Comparison of ENCODE assay signal across 19 mouse cellular contexts in the genomic region with DNA sequence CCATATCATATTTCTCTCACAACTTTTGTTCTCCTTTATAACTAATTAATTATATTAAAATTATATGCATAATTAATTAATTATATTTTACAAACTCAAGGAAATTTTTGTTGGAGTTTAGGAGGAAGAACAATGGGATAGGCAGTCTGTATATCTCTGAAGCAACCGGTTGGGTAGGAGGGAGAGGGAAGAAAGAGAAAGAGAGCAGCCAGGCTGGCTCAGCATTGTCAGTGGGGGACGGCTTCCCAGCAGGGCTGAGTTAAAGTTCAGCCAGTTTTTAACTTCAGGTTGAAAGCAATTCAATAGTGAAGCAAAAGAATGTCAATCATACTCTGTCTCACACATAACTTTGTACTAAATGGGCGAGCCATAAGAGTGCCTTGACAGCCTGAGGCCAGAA.
"Had no signal": no experiment of that assay in that cellular context is flagged by ENCODE, and none has a peak within 500 bp of the region (broad histone marks: within the 10 kb centered on the region; RNA-seq: fewer than 3 reads in every experiment).

No protein-coding gene starts in this region.

- H3K27me3 ChIP-seq: kidney, embryonic 15.5 days; limb, embryonic 12.5 days; limb, embryonic 15.5 days; neural tube, embryonic 13.5 days; stomach, embryonic 15.5 days had no signal

- DNase-seq: kidney, postnatal 10 days; left cerebral cortex, postnatal 4 days; liver, postnatal 0 days; lung, embryonic 14.5 days; retina, postnatal 1 day; right cerebral cortex, postnatal 25 days; spleen, adult 18-20 months; thymus, postnatal 25 days had no signal

- H3K4me1 ChIP-seq: kidney, embryonic 15.5 days; limb, embryonic 12.5 days; limb, embryonic 15.5 days; neural tube, embryonic 13.5 days; stomach, embryonic 15.5 days had no signal

- H3K4me2 ChIP-seq: kidney, embryonic 15.5 days; limb, embryonic 12.5 days; limb, embryonic 15.5 days; liver, embryonic 11.5 days; lung, embryonic 14.5 days; neural tube, embryonic 13.5 days; stomach, embryonic 15.5 days had no signal

- H3K9ac ChIP-seq: kidney, embryonic 15.5 days; limb, embryonic 12.5 days; limb, embryonic 15.5 days; liver, embryonic 14.5 days; liver, postnatal 0 days; lung, embryonic 14.5 days; neural tube, embryonic 13.5 days; stomach, embryonic 15.5 days had no signal

- H3K36me3 ChIP-seq: kidney, embryonic 15.5 days; limb, embryonic 12.5 days; limb, embryonic 15.5 days; neural tube, embryonic 13.5 days; stomach, embryonic 15.5 days had no signal

- H3K4me3 ChIP-seq: kidney, embryonic 15.5 days; limb, embryonic 12.5 days; limb, embryonic 15.5 days; myocyte; neural tube, embryonic 13.5 days; stomach, embryonic 15.5 days had no signal

- ATAC-seq: intestine, postnatal 0 days; liver, postnatal 0 days; lung, postnatal 0 days had no signal

- H3K9me3 ChIP-seq: kidney, embryonic 15.5 days; limb, embryonic 12.5 days; limb, embryonic 15.5 days; neural tube, embryonic 13.5 days; stomach, embryonic 15.5 days had no signal

- H3K27ac ChIP-seq: kidney, embryonic 15.5 days; limb, embryonic 12.5 days; limb, embryonic 15.5 days; liver, embryonic 14.5 days; macrophage; neural tube, embryonic 13.5 days; stomach, embryonic 15.5 days had no signal
